In the genomic region with DNA sequence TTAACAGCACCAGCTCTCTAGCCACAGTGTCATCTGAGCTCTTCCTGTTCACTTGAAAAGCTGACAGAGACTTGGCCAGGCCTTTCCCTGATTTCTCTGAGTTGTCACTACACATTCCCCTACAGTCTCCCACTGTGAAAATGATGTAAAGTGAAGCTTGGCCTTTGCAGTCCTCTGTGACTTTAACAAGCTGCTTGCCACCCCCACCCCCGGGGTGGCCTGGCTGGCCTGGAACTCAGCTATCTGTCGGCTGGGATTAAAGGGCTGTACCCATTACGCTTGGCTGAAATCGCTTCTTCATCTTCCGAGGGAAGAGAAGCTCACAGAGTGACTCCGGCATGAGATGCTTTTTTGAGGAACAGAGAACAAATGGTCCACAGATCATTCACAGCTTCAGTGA, we compare ENCODE assay signal across 16 mouse cellular contexts.
"Had no signal": no experiment of that assay in that cellular context is flagged by ENCODE, and none has a peak within 500 bp of the region (broad histone marks: within the 10 kb centered on the region; RNA-seq: fewer than 3 reads in every experiment).

No protein-coding gene starts in this region.

- H3K27me3 ChIP-seq: liver, embryonic 13.5 days; midbrain, embryonic 12.5 days; midbrain, embryonic 15.5 days; neural tube, embryonic 12.5 days; neural tube, embryonic 15.5 days had no signal

- DNase-seq: kidney, adult 9 months; kidney, postnatal 25 days; layer of hippocampus, adult 9-11 months; liver, embryonic 13.5 days; lung, adult 2 months; lung, postnatal 14 days; lung, postnatal 4 days; right cerebral cortex, adult 18-20 months; right cerebral cortex, postnatal 14 days; right cerebral cortex, postnatal 4 days; thymus, postnatal 25 days had no signal

- H3K9me3 ChIP-seq: liver, embryonic 13.5 days; midbrain, embryonic 12.5 days; midbrain, embryonic 15.5 days; neural tube, embryonic 12.5 days had no signal

- H3K4me3 ChIP-seq: layer of hippocampus, adult 2 months; liver, embryonic 13.5 days; midbrain, embryonic 12.5 days; midbrain, embryonic 15.5 days; neural tube, embryonic 12.5 days; neural tube, embryonic 15.5 days had no signal

- ATAC-seq: midbrain, embryonic 15.5 days had no signal

- H3K4me2 ChIP-seq: liver, embryonic 13.5 days; midbrain, embryonic 12.5 days; midbrain, embryonic 15.5 days; neural tube, embryonic 12.5 days; neural tube, embryonic 15.5 days had no signal

- H3K36me3 ChIP-seq: liver, embryonic 13.5 days; midbrain, embryonic 12.5 days; midbrain, embryonic 15.5 days; neural tube, embryonic 12.5 days had no signal

- H3K27ac ChIP-seq: layer of hippocampus, adult 2 months; liver, embryonic 13.5 days; midbrain, embryonic 12.5 days; midbrain, embryonic 15.5 days; neural tube, embryonic 12.5 days; neural tube, embryonic 15.5 days had no signal

- H3K4me1 ChIP-seq: liver, embryonic 13.5 days; midbrain, embryonic 12.5 days; midbrain, embryonic 15.5 days; neural tube, embryonic 12.5 days had no signal

- H3K9ac ChIP-seq: liver, embryonic 13.5 days; midbrain, embryonic 12.5 days; midbrain, embryonic 15.5 days; neural tube, embryonic 12.5 days; neural tube, embryonic 15.5 days had no signal
